Mouse (Mus musculus): Measurements from ENCODE around the gene Msh5. TPM values are rescaled to one million over a fixed set of nuclear protein-coding genes. Genes with fewer than 3 reads are reported as not detected.

The Msh5 gene
- total RNA-seq, 2 experiments from 2014 or later: 0.28 TPM; not detected in 1

DNA sequence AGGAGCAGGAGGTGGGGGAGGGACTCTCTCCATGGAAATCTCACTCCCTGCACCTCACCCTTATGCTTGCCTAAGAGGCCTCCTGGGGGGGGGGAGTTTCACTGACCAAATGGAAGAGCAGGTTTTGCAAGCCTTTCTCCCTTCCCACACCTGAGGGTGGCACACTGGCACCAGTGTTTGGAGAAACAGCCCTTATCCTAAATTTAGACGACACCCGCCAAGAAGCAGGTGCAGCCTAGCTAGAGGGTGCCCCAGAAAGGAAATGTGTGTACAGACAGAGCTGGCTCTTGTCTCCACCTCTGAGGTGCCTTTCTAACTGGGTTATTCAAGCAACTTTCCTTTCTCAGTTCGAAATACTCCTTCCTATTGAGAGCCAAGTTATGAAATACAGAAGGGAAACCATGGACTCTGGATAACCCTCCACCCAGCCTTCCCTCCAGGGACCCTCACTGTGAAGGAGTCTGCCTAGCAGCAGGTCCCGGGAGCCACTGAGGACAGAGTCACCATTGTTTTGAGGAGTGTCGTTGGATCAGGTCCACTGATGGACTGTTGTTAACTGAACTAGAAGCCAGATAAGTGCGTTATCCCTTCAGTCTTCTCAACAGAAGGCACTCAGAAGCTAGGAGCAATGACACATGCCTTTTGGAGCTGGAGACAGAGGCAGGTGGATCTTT, 24.1 kb upstream of the Msh5 start:
- peak; percentile 54 for DNase-seq (ENCODE audit: low spot score)

DNA sequence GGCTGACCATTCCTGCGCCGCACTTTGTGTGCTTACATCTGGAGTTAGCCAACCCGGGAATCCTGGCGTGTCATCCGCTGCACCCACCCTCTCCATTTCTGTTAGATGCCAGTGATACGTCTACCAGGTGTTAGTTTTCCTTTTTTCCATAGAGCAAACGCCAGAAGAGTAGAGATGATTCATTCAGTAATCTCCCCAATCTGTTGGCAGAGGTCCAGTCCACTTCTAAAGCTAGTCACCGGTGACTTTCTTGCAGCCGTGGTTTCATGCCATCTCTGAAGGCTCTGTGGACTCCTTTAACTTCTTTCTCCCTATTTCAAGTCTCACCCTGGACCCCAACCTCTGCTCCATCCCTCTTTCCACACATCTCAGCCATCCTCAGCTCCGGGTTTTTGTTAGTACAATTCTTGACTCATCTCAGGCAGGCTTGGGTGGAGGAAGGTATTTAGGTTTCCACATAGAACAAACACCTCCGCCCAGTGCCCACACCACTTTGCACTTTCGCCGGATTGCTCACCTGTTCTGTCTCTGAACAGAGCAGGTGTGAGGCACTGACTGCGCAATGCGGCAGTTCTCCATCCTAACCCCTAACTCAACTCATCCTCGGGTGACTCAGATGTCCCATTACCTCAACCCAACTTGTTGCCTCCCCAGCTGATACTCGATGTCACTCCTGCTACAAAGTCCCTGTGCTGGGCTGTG, 21.8 kb upstream of the Msh5 start:
- no peak for DNase-seq (ENCODE audit: low spot score)

GRCm38 (mm10) chr17:35066084-35066483, 19.5 kb upstream of the Msh5 start, which contains the start of gene Mpig6b:
TSS of gene Mpig6b (minus strand) at chr17:35066184.
- no peak for DNase-seq (ENCODE audit: low spot score)

- DNase-seq (ENCODE audit: low spot score): no peak
Measured at GRCm38 (mm10) chr17:35064951-35065947, 18.7 kb upstream of the Msh5 start, which contains the start of gene Ly6g6c. TSS of gene Ly6g6c (plus strand) at chr17:35065388.

DNA sequence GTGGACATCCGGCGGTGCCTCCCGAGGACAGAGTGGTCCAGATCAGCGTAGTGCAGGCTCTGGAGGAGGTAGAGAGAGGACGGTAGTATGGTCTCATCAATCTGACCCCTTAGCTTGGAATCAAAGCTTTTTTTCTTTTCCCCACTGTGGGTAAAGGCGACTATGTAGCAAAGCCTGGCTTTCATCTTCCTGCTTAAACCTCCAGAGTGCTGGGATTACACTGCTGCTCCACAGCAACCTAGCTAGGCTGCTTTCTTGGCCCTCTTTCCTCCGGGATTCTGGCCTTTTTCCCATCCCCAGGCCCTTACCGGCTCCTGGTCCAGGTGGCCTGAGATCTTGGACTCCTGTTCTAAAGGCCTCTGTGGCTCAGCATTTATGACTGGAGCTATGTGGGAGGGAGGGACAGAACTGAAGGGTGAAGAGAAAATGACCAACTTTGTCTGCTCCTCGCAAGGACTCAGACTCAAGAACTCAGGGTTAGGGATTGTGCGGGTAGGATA, 17.9 kb upstream of the Msh5 start:
- no peak for DNase-seq (ENCODE audit: low spot score)

- DNase-seq (ENCODE audit: low spot score): no peak
Measured at GRCm38 (mm10) chr17:35063466-35063865, 16.9 kb upstream of the Msh5 start.

GRCm38 (mm10) chr17:35061299-35061698, 14.8 kb upstream of the Msh5 start:
- DNase-seq (ENCODE audit: low spot score): no peak

GRCm38 (mm10) chr17:35060737-35061297, 14.3 kb upstream of the Msh5 start:
- DNase-seq (ENCODE audit: low spot score): no peak

DNA sequence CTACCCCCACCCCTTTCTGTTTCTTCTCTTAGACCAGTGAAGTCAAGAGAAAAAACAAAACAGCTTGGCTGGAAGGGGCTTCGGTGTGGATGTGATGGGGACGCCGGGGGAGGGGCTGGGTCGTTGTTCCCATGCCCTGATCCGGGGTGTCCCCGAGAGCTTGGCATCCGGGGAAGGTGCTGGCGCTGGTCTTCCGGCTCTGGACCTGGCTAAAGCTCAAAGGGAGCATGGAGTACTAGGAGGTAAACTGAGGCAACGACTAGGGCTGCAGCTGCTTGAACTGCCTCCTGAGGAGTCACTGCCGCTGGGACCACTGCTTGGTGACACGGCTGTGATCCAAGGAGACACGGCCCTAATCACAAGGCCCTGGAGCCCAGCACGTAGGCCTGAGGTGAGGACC, 13.5 kb upstream of the Msh5 start:
- DNase-seq (ENCODE audit: low spot score): no peak

- peak; percentile 89 for DNase-seq (ENCODE audit: low spot score)
Measured at GRCm38 (mm10) chr17:35058911-35059892, 12.7 kb upstream of the Msh5 start, which contains the start of gene Ddah2. TSS of gene Ddah2 (plus strand) at chr17:35059035.

GRCm38 (mm10) chr17:35058316-35058715, 11.8 kb upstream of the Msh5 start:
- DNase-seq (ENCODE audit: low spot score): no peak

- DNase-seq (ENCODE audit: low spot score): no peak
Measured at GRCm38 (mm10) chr17:35057090-35057489, 10.5 kb upstream of the Msh5 start.

DNA sequence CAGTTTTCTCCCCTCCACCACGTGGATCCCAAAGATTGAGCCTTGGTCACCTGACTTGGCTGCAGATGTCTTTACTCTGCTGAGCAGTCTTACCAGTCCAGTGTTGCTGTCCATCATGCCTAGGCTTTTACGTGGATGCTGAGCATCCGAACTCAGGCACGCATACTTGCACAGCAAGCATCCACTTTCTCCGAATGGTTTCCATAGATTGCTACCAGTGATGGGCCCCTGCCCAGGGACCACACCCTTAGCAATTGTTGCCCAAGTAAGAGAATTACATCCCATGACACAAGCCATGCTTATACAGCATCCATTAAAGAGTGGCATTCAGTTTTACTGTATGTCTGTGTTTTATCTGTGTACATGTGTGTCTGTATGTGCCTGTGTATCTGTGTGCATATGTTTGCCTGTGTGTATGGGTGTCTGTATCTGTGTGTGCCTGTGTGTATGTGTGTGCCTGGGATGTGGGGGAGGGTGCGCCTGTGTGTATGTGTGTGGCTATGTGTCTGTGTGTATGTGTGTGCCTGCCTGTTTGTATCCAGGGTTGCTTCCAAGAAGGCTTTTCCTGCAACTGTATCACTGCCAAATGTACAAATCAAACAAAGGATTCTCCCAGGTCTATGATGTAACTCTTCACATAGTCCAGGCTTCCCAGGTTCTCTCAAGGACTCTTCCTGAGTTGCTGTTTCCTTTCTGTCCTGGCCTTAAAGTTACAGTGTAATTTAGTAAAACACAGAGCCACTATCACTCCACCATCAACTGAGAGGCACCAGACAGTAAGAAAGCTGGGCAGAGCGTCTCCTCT, 9.3 kb upstream of the Msh5 start:
- DNase-seq (ENCODE audit: low spot score): no peak

GRCm38 (mm10) chr17:35052271-35052798, 5.8 kb upstream of the Msh5 start:
- no peak for DNase-seq (ENCODE audit: low spot score)

GRCm38 (mm10) chr17:35051156-35052086, 4.9 kb upstream of the Msh5 start:
- DNase-seq (ENCODE audit: low spot score): peak; percentile 61

- DNase-seq (ENCODE audit: low spot score): peak; percentile 69
Measured at GRCm38 (mm10) chr17:35050126-35050750, 3.7 kb upstream of the Msh5 start.

- DNase-seq (ENCODE audit: low spot score): no peak
Measured at GRCm38 (mm10) chr17:35049561-35050016, 3.0 kb upstream of the Msh5 start, which contains the start of gene Clic1. TSS of gene Clic1 (plus strand) at chr17:35049966.

Measured in gastrocnemius, adult 18-20 months (tissue).